Mouse (Mus musculus) frontal cortex, adult 2 months (tissue): ENCODE data around the gene Mxra7. TPM values are rescaled to one million over a fixed set of nuclear protein-coding genes. Genes with fewer than 3 reads are reported as not detected.
A peak's percentile ranks its signal among the peaks of the same experiment; 100 is the strongest.
"Not testable (repeated sequence)": the region's sequence is repeated elsewhere in the genome, so short reads cannot be mapped to it uniquely, and the experiment has no call there.

ENCODE experiments used
- DNase-seq, 2 experiments: peaks; one replicate each; pipeline ENCODE4 v3.0.0; 2022; ENCODE audit warnings: low spot score in 1 of 2; ENCODE audit errors: extremely low spot score in 1 of 2
- polyA plus RNA-seq: library from polyadenylated mRNA; depleted of rRNA; stranded (reverse); fragments of >200 nt; gene quantifications from 2 replicates; pipeline ENCODE4 v1.2.3, GENCODE M21; 2012; rRNA removed

The Mxra7 gene
- polyA plus RNA-seq: 13.1 and 16.8 TPM in 2 replicates

- DNase-seq: peak in 1 of 2 experiments; percentile 58
Measured at GRCm38 (mm10) chr11:116827534-116828165, at the start of gene Mxra7. Mxra7 (minus strand) TSS chr11:116828046.

- DNase-seq: peak; percentile 41 to 70
Measured at GRCm38 (mm10) chr11:116873987-116874386, 46.1 kb upstream of the Mxra7 start.

DNA sequence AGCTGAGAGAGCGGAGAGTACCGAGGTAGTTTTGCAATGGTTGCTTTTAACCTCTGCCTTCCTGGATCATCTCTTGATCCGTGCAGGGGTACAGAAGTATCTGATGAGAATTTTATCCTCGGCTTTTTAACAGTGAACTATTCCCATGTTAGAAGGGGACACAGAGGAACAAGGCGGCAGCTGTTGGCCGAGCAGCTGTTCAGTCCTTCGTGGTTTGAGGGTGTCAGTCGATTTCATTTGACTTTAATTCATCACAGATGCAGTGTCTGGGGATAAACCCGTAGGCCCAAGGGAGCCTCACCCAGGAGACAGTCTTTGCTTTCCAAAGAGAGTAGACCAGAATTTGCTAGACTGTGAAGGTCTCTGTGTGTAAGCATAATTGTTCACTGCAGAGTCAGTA is 43.7 kb upstream of the Mxra7 start:
- no peak for DNase-seq

- no peak for DNase-seq
Measured at GRCm38 (mm10) chr11:116869641-116870040, 41.8 kb upstream of the Mxra7 start.

DNA sequence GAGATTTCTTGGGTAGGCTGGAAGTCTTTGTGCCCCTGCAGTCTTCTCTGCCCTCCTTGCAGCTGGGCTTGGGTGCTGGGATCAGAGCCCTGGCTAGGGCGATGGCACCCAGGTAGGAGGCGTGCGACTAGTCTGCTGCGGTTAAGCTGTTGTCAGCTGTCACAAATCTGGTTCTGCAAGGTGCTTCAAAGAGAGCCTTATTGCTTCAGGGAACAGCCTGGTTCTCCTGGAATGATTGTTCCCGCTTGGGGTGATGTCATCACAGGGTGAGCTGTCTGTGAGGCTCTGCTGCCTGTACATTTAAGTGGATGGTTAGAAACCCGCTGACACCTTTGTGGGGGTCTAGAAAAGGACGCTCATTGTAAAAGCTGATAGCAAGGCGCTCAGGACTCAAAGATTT is 41.4 kb upstream of the Mxra7 start:
- DNase-seq: no peak

DNA sequence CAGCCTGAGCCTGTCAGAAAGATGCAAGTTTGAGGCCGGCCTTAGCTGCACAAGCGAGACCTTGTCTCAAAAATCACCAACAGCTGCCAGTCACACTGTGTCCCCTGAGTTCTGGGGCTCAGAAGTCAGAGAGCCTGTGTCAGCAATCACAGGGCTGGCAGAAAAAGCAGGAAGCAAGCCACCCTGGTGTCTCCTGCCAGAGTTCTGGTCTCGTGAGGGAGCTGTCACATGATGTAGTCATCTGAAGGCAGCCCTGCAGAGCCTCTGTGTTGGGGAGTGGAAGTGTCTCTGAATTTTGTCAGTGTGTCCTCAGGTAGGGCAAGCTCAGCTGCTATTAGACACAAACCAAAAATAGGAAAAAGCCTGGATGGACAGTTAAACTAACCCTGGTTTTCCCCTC is 40.3 kb upstream of the Mxra7 start:
- no peak for DNase-seq

- no peak for DNase-seq
Measured at GRCm38 (mm10) chr11:116865945-116866585, 38.2 kb upstream of the Mxra7 start.

GRCm38 (mm10) chr11:116864444-116864843 is 36.6 kb upstream of the Mxra7 start:
- no peak for DNase-seq

- no peak for DNase-seq
Measured at GRCm38 (mm10) chr11:116857183-116857850, 29.5 kb upstream of the Mxra7 start.

DNA sequence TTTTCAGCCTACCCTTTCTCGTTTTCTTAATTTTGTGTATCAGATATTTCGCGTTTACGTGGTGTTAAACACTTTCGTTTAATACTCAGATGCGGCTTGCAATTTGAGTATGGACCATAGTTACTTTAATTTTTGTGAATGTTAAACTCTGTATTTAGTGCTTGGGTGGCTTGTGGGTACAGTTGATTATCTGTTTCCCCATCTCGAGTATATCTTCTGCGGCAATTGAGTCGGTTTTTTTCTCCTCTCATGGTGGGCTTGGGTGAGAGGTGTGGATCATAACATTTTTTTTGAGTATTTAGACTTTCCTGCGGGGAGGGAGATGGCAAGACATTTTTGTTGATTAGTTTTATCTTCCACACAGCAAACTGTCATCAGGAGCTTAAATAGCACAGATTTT is 26.4 kb upstream of the Mxra7 start:
- no peak for DNase-seq

- peak; percentile 95 to 98 for DNase-seq
Measured at GRCm38 (mm10) chr11:116853512-116853928, 25.7 kb upstream of the Mxra7 start.

DNA sequence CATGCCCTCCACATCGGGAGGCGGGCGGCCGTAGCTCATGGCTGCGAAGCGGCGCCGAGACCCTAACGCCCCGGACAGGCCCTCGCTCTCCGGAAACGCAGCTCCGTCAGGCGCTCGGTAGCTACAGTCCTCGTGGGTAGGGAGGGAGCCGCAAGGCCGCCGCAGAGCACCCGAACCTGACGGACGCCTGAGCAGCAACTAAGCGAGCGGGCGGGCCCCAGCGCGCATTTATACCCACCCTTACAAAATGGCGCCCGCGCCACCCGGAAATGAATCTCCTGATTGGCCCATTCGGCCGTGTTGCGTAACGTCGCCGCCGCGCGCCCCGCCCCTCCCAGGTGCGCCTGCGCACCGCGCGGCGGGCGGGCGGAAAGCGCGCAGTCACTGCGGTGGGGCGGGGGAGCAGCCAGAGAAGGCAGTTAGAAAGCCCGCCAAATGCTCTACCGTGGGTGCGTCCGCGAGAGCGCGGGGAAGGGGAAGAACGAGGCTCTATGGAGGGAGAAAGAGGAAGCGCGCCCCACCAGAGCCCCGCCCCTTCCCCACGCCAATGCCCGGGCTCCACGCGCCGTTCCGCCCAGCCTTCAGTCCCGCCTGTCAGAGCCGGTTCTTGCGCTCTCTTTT is 25.2 kb upstream of the Mxra7 start, which contains the start of gene Srsf2:
Gene Srsf2, minus strand, starts transcription at position 204 of the 621 bp plus-strand sequence.
- DNase-seq: peak; percentile 93 to 98

- peak in 1 of 2 experiments; percentile 73 for DNase-seq
Measured at GRCm38 (mm10) chr11:116852291-116852890, 24.5 kb upstream of the Mxra7 start, which contains the start of gene Mfsd11. Mfsd11 (plus strand) TSS chr11:116852440.

DNA sequence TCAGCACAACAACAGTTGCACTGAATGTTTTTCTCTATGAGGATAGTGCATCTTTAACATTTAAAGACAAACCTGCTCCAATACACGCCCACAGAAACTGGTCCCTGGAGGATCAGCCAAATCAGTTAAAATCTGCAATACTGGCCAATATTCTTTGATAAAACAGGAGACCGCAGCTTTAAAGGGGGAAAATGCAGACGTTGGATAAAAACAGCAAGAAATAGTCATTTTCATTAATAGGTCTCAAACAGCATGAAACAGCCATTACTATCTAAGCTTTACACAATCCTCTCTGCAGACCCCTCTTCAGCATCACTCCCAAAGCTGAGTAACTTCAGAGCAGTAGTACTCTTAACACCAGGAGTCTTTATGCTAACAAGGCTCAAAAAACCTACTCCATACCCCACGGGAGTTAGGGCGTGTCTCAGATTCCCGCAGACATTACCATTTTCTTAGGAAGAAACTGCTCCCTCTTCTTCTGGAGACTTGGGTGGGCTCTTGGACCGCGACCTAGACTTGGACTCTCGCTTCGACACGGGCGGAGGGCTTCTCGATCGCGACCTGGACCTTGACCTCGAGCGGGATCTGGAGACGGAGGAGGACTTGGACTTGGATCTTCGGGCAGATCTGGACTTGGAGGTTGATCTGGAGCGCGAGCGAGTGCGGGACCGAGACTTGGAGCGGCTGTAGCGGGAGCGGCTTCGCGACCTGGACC is 23.9 kb upstream of the Mxra7 start:
- no peak for DNase-seq

DNA sequence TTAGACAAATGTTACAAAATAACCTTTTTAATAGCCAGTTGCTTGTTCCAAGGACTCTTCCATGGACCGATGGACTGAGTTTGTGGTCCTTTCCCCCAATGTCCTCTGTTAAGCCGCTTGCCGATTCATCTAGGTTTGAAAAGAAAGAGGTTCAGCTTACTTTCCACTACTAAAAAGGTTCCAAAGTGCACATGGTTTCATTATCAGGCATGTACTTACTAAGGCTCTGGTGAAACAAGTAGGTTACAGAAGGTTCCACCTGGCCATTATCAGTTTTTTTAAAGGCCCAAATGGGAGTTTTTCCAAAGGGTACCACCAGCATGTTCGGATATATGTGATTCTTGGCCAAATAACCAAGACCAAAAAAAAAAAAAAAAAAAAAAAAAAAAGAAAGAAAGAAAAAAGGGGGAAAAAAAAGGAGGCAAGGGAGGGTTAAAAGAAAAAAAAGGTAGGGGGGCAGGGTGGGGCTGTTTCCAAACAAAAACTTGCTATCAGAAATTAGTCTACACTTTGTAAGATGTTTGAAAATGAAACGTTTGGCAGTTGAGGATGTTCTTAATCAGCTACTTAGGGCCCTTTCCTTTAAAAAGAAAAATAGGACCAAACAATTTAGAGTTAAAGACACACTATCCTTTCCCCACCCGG is 23.1 kb upstream of the Mxra7 start:
- no peak for DNase-seq

- DNase-seq: no peak
Measured at GRCm38 (mm10) chr11:116850085-116850484, 22.2 kb upstream of the Mxra7 start.

- no peak for DNase-seq
Measured at GRCm38 (mm10) chr11:116849587-116849986, 21.7 kb upstream of the Mxra7 start.

DNA sequence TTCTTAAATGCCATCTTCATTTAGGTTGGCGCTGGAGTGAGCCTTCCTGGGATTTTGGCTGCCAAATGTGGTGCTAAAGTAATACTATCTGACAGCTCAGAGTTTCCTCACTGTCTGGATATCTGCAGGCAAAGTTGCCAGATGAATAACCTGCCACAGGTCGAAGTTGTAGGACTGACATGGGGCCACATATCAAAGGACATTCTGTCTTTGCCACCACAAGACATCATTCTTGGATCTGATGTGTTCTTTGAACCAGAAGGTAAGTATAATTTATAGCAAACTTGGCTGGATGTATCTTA is 21.0 kb upstream of the Mxra7 start:
- DNase-seq: not testable (repeated sequence)

DNA sequence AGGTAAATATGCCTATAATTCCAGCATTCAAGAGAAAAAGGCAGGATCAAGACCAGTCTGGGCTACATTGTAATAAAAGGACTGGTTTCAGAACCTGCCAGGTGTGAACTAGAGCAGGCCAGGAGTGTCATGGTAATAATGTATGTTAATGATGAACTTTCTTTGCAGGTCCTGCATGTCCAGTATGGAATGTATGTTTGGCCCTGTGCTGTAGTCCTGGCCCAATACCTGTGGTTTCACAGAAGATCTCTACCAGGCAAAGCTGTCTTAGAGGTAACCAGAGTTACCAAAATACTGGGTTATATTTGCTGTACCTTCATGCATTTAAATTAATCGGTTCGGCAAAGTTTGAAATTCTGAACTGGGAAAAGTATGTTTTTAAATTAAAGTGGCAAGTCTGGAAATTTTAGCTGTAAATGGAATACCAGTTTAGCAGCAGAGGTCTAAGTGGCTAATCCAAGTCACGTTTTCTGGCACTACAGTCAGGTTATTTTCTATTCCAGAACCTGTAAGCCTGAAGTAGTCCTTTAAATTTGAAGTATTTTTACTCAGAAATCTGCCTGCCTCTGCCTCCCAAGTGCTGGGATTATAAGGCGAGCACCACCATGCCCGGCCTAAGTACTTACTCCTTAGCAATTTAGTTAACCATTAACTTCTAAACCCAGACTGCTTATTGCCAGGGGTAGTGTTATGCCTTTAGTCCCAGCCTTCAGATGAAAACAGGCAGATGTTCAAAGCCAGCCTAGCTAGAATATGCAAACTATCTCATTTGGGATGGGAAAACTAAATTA is 20.4 kb upstream of the Mxra7 start:
- DNase-seq: no peak
